Mouse (Mus musculus) urinary bladder, postnatal 10 days (tissue): ENCODE data around the gene Fgfr2.

ENCODE experiments used
- DNase-seq: peaks from one replicate; pipeline ENCODE4 v3.0.0; 2022; ENCODE audit warnings: low spot score

Fgfr2 gene

DNA sequence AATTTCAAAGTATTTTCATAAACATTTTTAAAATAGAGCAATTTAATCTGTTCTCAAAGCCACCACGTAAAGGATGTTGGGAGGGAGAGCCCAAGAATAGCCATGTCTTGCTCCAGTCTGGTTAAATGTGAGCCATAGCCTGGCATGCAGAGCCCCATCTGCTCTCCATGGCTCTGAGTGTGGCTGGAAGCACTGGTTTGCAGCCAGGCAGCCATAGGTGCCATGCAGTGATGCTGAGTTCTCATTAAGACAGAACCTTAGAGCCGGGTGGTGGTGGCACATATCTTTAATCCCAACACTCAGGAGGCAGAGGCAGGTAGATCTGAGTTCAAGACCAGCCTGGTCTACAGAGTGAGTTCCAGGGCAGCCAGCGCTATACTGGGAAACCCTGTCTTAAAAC is 2822.5 kb downstream of the Fgfr2 start:
- DNase-seq = no peak

GRCm38 (mm10) chr7:130298926-130299594 is 2824.1 kb downstream of the Fgfr2 start:
- DNase-seq = no peak

DNA sequence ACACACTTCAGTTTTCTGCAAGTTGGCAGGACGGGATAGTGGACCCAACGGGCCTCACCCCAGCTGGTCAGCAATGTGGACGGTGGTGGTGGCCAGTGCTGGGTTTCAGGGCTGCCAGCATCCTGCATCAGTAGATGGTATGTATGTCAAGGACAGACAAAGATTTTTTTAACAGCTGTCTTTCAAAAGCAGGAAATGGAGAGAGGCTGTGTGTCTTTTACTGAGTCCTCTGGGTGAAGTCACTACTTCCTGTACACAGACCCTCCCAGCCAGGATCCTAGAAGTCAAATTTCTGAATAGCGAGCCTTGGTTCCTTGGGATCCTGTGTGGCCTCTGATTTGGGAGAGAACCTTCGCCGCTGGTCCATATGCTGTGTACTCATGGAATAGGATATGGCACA is 2832.0 kb downstream of the Fgfr2 start:
- no peak for DNase-seq

DNA sequence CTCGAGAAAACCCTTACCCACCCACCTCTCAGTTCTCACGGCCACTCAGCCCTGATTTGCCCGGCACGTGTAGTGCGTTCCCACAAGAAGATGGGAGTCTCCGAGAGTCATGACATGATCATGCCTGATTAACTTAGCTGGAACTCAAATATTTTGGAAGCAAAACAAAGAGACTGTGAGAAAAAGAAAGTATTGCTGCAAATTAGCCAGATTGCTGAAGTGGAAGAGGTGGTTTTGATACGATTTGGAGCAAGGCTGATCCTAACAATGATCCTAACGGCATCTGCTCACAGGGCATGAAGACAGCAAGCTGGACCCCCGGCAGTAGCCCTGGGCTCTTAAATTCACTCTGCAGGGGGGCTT is 2833.7 kb downstream of the Fgfr2 start:
- DNase-seq = no peak

- DNase-seq = no peak
Measured at GRCm38 (mm10) chr7:130288719-130289427, 2834.3 kb downstream of the Fgfr2 start.

DNA sequence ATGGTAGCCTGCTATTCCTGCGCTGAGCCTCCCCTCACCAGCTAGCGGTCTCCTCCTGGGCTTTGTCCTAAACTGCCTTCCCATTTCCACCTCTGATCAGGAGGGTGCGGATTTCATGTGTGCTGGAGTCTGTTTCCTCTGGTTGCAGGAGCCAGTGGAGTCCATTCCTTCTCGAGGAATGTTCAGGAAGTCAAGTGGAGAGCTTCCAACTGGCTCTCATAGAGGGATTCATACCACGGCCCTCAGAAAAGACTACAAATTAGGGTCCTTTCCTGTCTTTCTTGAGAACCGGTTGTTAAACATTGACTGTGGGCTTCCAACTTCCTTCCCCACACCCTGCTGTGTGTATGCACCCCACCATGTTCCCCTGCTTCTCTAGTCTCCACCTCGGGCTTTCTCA is 2834.9 kb downstream of the Fgfr2 start:
- DNase-seq = no peak

DNA sequence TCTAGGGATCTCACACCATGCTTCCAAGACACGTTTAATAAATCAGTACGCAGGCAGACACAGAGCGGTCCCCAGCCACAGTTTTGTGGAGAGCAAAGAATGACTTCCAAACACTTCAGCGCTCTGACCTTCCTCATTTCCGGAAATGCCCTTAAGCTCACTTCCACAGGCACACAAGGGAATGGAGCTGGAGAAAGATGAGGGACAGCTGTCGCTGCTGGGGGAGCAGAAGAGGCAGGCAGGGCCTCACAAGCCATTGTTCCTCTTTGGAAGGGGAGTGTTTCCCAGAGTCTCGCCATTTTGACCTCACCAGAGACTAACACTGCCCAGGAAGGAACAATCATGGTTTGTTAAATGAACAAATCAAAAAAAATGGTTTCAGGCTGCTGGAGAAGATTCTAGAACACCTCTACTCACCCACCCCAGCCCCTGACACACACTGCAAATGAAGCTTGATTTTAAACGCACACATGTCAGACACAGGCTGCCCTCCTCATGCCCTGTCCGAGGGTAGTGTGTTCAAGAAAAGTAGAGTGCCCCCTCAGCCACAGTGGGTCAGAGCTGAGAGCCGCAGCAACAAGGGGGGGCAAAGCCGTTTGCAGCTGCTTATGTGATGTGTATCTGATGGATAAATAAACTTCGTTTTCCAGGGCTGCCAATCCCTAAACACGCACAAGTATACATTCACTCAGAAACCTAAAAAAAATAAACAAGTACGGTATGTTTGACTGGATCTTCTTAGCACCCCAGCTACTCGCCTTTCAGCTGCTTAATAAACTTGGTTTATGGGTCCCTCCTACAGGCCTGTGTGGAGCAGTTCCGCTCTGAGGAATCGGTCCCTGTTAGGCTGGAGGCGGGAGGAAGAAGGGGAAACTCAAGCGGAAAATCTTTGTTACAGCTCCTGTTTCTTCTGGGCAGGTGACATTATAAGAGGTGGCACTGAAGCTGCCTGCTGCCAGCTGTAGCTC is 2844.1 kb downstream of the Fgfr2 start:
- DNase-seq = no peak

GRCm38 (mm10) chr7:130278000-130278737 is 2845.0 kb downstream of the Fgfr2 start:
- DNase-seq = no peak

DNA sequence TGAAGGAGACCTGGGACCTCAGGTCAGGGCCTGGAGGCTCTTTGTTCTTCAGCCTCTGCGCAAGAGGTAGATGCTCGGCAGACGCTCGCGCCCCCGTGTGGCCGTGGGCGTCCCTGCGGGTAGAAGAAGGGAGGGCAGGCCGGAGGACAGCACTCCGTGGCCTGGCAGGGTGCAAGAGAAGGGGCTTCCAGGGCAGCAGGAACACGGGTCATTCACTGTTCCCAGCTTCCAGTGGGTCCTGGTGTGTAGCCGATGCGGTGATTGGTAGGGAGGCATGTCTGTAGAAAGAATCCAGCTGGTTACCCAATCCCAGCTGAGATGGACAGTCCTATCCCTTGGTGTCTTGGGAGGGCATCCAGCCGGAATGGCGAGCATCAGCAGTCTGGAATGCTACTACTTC is 2849.9 kb downstream of the Fgfr2 start:
- DNase-seq = peak; percentile 63

DNA sequence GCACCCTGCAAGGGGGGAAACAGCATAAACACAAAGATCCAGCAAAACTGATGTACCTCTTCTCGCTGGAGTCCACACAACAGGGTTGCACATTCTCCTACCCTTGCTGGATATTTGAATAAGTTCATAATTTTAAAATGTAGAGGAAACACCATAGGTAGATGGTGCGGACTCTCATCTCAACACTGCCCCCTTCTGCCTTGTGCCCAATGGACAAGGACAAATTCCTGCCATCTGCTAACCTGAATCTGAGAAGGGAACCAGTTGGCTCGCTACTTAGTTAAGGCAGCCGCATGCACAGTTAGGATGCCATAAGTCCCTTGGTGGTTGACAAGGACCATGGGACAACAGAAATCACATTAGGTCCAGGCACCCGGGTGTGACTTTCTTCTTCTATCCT is 2852.3 kb downstream of the Fgfr2 start:
- DNase-seq = no peak

DNA sequence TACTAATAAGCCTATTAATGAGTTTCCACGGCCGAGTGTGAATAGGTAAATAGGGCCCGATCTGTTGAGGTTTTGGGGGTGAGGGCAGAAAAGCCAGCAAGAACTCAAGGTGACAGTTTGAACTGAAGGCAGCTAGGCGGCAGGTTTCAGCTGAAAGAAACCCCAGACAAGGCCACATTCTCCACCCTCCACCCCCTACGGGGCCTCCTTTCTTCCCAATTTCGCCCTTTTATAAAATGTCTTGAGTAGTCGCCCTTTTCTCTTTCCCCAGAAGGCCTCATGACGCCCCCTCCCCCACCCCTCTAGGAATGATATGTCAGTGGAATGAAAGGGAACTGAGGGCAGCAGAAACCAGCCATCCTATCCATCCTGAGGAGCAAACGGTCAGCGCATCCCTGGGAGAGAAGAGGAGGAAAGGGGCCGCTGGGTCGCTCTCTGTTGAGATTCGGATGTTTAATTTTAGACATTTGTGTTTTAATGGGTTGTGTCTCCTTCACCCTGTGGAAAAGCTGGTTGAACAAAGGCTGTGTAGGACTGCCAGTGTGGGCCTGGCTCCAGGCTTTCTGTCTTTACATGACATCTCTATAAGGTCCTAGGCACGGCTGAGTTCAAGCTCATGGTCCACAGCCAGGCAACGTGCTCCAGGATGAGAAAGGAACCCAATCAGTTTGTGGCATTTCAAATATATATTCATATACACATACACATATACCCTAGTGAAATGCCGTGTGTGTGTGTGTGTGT is 2853.9 kb downstream of the Fgfr2 start:
- DNase-seq = no peak

DNA sequence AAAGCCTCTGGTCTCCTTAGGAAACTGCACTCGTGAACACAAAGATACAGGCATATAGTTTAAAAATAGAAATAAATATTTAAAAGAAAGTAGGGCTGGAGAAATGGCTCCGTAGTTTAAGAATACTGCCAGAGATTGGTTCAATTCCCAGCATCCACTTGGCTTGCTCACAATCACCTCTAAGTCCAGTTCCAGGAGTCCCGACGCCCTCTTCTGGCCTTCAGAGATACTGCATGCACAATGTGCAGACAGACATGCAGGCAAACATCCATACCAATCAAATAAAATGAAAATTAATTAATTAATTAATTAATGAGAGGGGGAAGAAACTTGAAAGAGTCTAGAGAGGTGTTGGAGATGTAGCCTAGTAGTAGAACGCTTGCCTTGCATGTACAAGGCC is 2856.1 kb downstream of the Fgfr2 start:
- DNase-seq = no peak

DNA sequence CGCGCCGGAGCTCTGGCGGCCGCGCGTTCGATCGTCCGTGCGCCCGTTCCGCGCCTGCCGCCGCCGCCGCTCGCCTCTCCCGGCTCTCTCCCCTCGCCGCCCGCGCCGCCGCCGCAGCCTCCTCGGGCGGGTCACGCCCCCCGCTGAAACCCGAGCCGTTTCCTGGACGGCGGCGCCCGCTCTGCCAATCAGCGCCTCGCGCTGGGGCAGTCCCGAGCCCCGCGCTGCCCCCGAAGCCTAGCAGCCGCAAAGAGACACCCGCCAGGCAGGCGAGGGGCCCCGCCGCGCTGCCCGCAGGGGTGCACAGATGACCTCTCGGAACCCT is 2857.0 kb downstream of the Fgfr2 start:
- DNase-seq = peak; percentile 51

DNA sequence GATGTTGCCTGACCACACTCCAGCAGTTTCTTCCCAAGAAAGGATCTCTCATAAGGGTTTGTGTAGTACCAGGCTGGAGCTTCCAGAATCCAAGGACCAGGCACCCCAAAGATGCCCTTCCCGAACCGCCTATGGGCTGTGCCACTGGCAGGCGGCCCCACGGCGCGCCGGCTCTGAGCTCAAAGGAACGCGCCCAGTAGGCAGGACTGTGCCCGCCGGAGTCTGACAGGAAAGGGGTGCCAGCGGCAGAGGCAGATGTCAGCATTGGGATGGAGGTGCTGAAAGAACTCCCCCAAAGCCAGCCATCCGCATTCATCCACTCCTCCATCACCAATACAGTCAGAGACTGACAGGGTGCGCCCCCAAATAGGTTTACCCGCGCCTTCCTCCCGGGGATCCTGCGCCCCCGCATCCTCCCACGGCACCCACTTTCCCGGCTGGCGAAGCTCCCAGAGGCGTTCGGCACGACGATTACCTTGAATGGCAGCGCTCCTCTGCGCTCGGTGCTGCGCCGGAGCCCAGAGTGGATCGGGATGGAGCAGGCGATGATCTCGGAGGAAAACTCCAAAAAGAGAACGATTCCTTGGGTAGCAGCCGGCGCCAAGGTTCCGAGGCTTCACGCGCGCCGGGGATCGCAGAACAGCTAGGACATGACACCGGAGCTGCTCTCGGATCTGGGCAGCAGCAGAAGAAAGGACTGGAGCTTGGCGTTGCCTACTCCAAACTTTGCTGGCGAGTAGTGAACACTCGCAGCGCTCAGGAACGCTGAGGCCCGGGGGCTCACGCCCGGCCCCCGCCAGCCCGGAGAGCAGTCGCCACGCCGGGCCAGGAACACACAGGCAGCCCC is 2857.6 kb downstream of the Fgfr2 start:
- DNase-seq = peak; percentile 22

DNA sequence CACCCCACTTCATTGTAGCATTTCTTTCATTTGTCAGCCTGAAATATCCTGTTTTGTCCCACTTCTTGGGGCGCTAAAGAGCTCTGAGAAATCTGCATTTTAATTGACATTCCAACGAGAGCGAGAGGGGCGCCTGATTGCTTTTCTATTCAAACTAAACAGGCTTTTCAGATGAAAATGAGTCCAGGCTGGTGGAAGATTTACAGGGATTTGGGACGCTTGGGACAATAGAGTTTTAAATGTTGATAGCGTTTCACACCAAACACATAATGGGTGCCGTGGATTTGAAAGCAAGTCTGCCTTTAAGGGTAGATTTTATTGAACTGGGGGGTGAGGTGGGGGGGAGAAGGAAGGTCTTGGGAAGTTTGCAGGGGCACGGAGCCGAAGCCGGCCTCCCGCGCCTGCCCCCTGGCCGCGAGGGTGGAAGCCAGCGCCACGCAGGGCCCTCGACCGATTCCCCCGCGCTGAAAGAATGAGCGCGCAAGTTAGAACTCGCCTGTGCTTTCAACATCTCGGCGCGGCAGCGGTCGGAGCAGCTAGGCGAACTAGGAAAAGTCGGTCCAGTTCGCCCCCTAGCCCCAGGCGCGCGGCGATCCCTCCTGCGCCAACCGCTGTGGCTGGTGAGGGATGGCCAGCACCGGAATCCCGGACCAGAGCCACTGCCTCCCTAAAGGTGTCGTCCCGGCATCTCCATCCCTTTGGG is 2858.4 kb downstream of the Fgfr2 start:
- peak; percentile 35 for DNase-seq

DNA sequence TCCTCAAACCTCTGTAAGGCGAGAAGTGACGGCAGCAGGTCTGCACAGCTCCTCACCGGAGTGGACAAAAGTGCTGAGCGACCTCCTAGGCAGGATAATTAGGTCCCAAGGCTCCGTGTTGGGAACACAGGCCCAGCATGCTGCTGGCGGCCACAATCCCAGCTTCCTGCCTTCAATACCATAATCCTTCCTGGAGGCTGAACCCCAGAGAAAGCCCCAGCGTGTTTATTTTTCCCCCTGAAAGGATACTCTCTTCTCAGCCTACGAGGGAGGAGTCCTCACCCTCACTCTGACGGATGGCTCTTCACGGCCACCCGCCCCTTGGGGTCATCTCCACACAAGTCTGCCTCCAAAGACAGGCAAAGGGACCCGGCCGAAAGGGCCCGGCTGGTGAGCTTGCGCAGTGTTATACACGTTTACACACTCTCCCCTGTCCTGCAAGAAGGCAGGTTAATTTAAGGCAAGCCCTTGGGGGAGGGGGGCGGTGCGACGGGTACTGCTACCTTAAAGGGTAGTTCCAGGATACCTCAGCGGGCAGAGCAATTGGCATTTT is 2859.3 kb downstream of the Fgfr2 start:
- DNase-seq = no peak

- no peak for DNase-seq
Measured at GRCm38 (mm10) chr7:130263233-130263594, 2859.9 kb downstream of the Fgfr2 start.

GRCm38 (mm10) chr7:130262528-130263232 is 2860.5 kb downstream of the Fgfr2 start:
- DNase-seq = no peak
